Mouse (Mus musculus): ENCODE measurements around the gene Mrps11.

The Mrps11 gene

DNA sequence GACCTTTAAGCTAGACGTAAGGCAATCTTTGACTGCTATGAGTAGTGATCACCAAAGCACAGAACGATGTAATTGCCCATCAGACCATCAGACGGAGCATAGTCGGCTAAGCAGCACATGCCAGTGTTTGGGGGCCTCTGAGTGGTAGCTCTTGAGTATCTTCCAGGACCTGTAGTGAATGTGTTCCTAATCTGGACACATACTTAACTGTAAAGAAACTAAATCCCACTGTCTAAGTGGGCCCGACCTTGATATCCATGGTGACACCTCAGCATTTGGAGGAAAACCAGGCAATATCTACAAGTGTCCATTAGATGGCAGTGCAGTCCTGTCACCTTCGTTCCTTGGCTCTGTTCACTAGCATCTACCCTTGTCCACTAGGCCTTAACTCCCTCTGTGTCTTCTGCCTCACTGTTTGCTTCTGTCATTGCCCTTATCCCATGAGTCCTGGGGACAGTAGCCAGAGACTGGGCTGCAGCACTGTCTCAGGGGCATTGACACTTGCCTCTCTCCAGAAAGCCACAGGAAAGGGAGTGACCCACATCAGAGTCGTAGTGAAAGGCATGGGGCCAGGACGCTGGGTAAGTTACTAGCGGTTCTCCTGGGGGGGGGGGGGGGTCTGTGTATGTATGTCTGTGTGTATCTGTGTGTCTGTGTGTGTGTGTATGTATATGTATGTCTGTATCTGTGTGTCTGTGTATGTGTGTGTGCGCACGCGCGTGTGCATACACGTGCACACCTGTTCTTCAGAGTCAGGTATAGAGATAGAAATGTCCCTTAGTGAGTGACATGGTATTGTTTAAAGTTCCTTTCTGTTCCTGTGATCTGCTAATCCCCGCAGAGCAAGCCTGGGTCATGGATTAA, 8.7 kb downstream of the Mrps11 start:
- in situ Hi-C loops (cut with MboI, MseI) = loop anchor here (5.0 kb wide), 2 partner anchors 51 to 101 kb away; no protein-coding TSS in a partner anchor

DNA sequence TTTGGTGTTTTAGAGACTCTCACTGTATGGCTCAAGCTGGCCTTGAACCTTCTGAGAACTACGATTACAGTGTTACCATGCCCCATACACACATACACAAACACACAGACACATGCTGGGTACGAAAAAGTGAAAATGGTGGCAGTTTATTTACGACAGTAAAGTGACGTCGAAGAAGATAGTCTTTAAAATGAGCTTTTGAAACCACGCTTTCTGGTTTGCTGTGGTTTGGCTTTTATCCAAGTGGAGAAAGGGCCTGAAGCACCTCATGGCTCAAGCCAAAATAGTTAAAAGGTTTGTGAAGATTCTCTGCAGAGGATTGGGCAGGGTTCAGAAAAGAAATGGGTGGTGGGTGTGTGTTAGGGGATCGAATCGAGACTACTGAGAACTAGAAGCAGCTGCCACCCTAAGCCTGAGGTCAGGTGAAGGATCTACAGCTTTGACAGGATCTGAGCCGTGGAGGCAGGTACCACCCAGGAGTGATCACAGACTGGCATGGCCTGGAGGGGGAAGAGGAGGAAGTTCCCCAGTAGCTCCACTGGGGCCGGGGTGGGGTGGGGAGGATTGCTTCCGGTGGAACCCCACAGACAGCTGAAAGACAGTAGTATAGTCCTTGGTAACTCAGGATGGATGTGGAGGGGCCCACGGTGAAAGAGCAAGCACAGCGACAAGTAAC, 11.1 kb downstream of the Mrps11 start:
- in situ Hi-C loops (cut with MboI, MseI) = loop anchor here (5.0 kb wide), 2 partner anchors 48 to 98 kb away; no protein-coding TSS in a partner anchor

DNA sequence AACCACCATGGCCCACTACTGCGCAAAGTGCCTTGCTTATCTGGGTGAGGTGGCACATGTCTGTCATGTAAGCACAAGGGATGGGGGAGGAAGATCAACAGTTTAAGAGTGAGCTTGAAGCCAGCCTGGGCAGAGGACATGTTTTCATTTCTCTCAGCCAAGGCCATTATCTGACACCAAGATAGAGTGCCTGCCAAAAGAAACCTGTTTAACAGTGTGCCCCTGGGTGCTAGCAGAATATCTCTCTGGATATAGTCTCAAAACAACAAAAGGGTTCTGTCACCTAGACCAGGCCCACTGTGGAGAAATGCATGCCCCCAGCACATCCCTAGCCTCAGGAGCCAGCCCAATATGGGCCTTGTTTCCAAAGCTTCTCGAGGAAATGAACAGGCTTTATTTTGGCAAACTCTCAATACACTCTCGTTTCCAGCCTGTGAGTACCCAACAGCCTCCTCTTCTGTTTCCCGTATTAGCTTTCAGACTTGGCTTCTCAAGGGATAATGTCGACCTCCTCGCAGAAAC, 11.7 kb downstream of the Mrps11 start:
- in situ Hi-C loops (cut with MboI, MseI) = loop anchor here (5.0 kb wide), 2 partner anchors 48 to 98 kb away; no protein-coding TSS in a partner anchor

DNA sequence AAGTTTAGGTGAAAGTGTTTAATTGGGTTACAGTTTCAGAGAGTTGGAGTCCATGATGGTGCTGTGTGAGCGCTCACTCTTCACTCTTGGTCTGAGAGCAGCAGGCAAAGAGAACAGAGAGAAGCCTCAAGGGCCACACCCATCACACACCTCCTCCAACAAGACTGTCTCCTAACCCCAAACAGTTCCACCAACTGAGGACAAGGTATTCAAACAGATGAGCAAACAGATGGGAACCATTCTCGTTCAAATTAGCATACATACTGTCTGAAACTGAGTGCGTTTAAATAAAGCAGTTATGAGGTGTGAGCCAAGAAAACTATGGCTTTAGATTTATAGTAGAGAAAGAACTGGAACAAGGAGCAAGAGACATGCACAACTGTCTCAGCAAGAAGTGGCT, 13.7 kb downstream of the Mrps11 start:
- in situ Hi-C loops (cut with MboI, MseI) = no loop called here

GRCm38 (mm10) chr7:78797843-78798455, 15.0 kb downstream of the Mrps11 start:
- in situ Hi-C loops (cut with MboI, MseI) = no loop called here

DNA sequence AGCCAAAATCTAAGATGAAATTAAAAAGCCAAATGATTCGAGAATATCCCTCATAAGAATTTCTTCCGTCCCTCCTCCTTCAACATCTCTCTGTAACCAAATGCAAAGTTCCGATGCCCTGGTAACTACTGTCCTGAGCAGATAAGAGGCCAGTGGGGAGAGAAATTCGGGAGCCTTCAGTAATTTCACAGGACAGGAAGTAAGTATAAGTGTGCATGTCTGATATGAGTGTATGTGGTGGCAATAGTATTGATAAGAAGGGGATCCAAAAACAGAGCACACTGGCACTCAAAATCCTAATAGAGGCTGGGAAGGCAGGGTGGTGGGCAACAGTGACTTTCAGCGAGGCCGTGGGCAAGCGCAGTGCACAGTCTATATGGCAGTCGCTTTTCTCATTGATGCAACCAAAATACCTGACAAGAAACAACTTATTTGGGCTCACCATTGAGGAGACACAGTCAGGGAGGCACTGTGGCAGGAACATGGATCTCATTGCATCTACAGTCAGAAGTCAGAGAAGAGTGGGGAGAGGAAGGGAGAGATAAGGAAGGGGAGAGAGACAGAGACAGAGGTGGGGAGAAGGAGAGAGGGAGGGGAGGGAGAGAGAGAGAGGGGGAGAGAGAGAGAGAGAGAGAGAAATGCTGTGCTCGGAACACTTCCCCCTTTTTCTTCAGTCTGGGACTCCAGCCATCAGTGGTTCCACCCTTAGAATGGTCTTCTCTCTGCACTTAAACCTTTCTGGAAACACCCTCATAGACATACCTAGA, 17.0 kb downstream of the Mrps11 start:
- in situ Hi-C loops (cut with MboI, MseI) = no loop called here

- in situ Hi-C loops (cut with MboI, MseI) = no loop called here
These were observed 20.9 kb downstream of the Mrps11 start for GRCm38 (mm10) chr7:78803841-78804240.

- in situ Hi-C loops (cut with MboI, MseI) = no loop called here
These were observed 24.3 kb downstream of the Mrps11 start for GRCm38 (mm10) chr7:78807192-78807591.

DNA sequence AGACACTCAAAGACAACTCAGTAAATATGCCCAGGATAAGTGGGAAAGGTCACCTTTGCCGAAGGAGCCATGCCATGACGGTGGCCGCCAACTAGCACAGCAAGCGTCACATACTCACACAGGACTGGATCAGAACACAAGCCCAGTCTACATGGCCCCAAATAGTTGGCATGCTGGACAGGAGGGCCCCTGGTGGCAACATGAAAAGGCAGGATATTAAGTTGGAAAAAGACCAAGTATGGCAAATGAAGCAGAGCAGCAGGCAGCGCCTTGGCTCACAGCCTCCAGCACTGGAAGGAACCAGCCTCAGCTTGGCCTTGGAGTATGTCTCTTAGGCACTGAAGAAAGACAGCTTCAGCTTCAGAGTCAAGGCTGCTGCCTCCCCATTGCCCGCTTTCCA, 30.9 kb downstream of the Mrps11 start:
- in situ Hi-C loops (cut with MboI, MseI) = loop anchor here (10.0 kb wide), 1 partner anchor 271 kb away; no protein-coding TSS in a partner anchor

DNA sequence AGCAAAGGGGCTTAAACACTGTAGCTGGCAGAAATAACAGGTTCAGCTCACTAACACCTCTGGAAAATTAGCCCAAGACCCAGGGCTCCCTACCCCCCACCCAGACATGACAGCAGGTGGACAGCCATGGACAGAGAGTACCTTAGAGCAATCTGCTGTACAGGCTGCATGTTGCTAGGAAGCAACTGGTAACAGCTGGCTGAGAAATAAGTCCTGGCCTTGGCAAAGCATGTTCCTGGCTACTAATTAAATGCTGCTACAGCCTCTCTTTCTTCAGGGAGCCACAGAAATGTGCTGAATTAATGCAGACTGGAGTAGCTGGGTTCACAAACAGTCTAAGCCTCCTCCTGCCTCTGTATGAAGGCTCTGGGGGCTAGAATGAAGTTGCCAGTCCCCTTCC, 31.8 kb downstream of the Mrps11 start:
- in situ Hi-C loops (cut with MboI, MseI) = loop anchor here (10.0 kb wide), 1 partner anchor 270 kb away; no protein-coding TSS in a partner anchor

GRCm38 (mm10) chr7:78818336-78818735, 35.4 kb downstream of the Mrps11 start:
- in situ Hi-C loops (cut with MboI, MseI) = loop anchor here (10.0 kb wide), 1 partner anchor 266 kb away; no protein-coding TSS in a partner anchor

GRCm38 (mm10) chr7:78826682-78827385, 43.9 kb downstream of the Mrps11 start:
- in situ Hi-C loops (cut with MboI, MseI) = no loop called here

DNA sequence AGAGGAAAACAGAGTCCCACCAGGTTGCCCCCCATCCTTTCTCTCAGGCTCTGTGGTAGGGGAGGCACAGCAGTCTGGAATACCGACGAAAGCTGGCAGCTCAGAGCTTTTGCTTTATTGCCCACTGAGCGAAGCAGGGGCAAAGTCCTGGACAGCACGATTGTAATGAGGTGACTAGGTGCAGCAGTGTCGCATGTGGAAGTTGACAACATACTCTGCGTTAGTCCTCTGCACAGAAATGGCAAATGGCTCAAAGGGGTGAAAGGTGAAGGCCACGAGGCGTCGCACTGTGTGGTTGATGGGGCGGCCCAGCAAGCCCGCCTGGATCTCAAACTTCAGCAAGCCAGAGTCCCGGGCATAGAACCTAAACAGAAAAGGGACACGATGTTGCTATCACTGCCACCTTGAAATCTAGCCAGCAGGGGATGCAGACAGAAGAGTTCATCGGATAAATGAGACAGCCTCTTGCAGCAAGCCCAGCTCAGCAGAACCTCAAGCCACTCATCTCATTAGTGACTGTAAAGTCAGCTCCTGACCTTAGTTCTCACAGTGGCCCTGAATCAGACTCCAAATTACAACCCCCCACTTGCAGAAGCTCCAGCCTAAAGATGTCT, 44.9 kb downstream of the Mrps11 start:
- in situ Hi-C loops (cut with MboI, MseI) = no loop called here

- in situ Hi-C loops (cut with MboI, MseI) = no loop called here
These were observed 52.7 kb downstream of the Mrps11 start for GRCm38 (mm10) chr7:78835656-78836055.

GRCm38 (mm10) chr7:78837250-78837649, 54.3 kb downstream of the Mrps11 start:
- in situ Hi-C loops (cut with MboI, MseI) = no loop called here

- in situ Hi-C loops (cut with MboI, MseI) = loop anchor here (5.0 kb wide), 1 partner anchor 49 kb away; no protein-coding TSS in a partner anchor
These were observed 58.7 kb downstream of the Mrps11 start for GRCm38 (mm10) chr7:78841601-78842000.
